8 mouse cellular contexts compared by ENCODE assay signal in genomic region chr14:33246476-33246875, GRCm38 (mm10). TPM values are rescaled to one million over a fixed set of nuclear protein-coding genes. Genes with fewer than 3 reads are reported as not detected.
DNase-seq lines count a peak whose midpoint lies in the region; ATAC-seq and TF ChIP-seq lines count a peak whose summit lies in the region.
"Had no signal": no experiment of that assay in that cellular context is flagged by ENCODE, and none has a peak within 500 bp of the region (broad histone marks: within the 10 kb centered on the region; RNA-seq: fewer than 3 reads in every experiment).

No protein-coding gene starts in this region.

- peaks cover 28% of the 10 kb centered on the region for H3K27me3 ChIP-seq in midbrain, embryonic 10.5 days (ENCODE audit: low read depth, poor library complexity, severe bottlenecking)
- peaks cover 7% of the 10 kb centered on the region for H3K27me3 ChIP-seq in midbrain, embryonic 13.5 days
- H3K27me3 ChIP-seq in small intestine, adult 2 months (ENCODE audit: control insufficient read depth, insufficient read depth, low read length), result no peaks in the 10 kb centered on the region

- 20% methylated on average over 8 of the region's 8 CpGs for WGBS in midbrain, embryonic 10.5 days
- 27% methylated on average over 8 of the region's 8 CpGs for WGBS in midbrain, embryonic 13.5 days
- 58% methylated on average over 8 of the region's 8 CpGs for WGBS in small intestine, adult 2 months

- no peak for TF ChIP-seq POLR2A in small intestine, adult 2 months (IDR thresholded peaks at IDR 0.05; ENCODE audit: low read depth, low read length)

- intact Hi-C loops in left cerebral cortex, postnatal 14 days (cut with DNase I), result no loop called here

- peak; percentile 32; the same call in 1 of the 2 replicates for TF ChIP-seq CTCF in small intestine, adult 2 months (IDR thresholded peaks at IDR 0.05; ENCODE audit: extremely low read depth, insufficient read length, insufficient replicate concordance, low read depth, low read length)

- H3K4me3 ChIP-seq in midbrain, embryonic 10.5 days, result no peak overlapping the region
- H3K4me3 ChIP-seq in midbrain, embryonic 13.5 days (replicated peaks), result no peak overlapping the region
- no peak overlapping the region for H3K4me3 ChIP-seq in ES-E14 (ENCODE audit: insufficient read depth in 1 of 2, low read depth in 1 of 2, low read length in 2 of 2, poor library complexity in 1 of 2, severe bottlenecking in 1 of 2)
- no peak overlapping the region for H3K4me3 ChIP-seq in small intestine, adult 2 months (ENCODE audit: low read depth, low read length)
- H3K4me3 ChIP-seq: embryonic facial prominence, embryonic 15.5 days had no signal

- H3K27ac ChIP-seq in midbrain, embryonic 10.5 days (replicated peaks), result no peak overlapping the region
- H3K27ac ChIP-seq in midbrain, embryonic 13.5 days, result no peak overlapping the region
- H3K27ac ChIP-seq in ES-E14 (ENCODE audit: insufficient read depth, low read depth, low read length, poor library complexity, severe bottlenecking), result no peak overlapping the region
- H3K27ac ChIP-seq in small intestine, adult 2 months (ENCODE audit: insufficient read depth, low read depth, low read length), result no peak overlapping the region
- H3K27ac ChIP-seq: embryonic facial prominence, embryonic 15.5 days had no signal

- ATAC-seq in midbrain, embryonic 13.5 days, result no peak

- no peak overlapping the region for H3K9ac ChIP-seq in midbrain, embryonic 13.5 days (replicated peaks)
- no peak overlapping the region for H3K9ac ChIP-seq in ES-E14 (ENCODE audit: insufficient read depth, low read depth, low read length, poor library complexity, severe bottlenecking)
- H3K9ac ChIP-seq: embryonic facial prominence, embryonic 15.5 days had no signal

- no peak overlapping the region for H3K4me2 ChIP-seq in midbrain, embryonic 13.5 days (replicated peaks)
- H3K4me2 ChIP-seq: embryonic facial prominence, embryonic 15.5 days had no signal

- peak; percentile 37 for DNase-seq in midbrain, embryonic 10.5 days (ENCODE audit: low spot score)
- DNase-seq in ES-E14 (ENCODE audit: low read depth, low spot score), result peak; percentile 47
- peak; percentile 33 to 53 for DNase-seq in adrenal gland, postnatal 36 days
- peak; percentile 61 for DNase-seq in gastrocnemius, adult 18-20 months (ENCODE audit: low spot score)
- peak; percentile 46 to 59 for DNase-seq in left cerebral cortex, postnatal 14 days (ENCODE audit: low spot score in 2 of 2)

- H3K36me3 ChIP-seq in midbrain, embryonic 10.5 days, result no peaks in the 10 kb centered on the region
- H3K36me3 ChIP-seq in midbrain, embryonic 13.5 days, result no peaks in the 10 kb centered on the region
- no peaks in the 10 kb centered on the region for H3K36me3 ChIP-seq in ES-E14 (ENCODE audit: control insufficient read depth, insufficient read depth, low read length, poor library complexity, severe bottlenecking)
- H3K36me3 ChIP-seq in small intestine, adult 2 months (ENCODE audit: control insufficient read depth, insufficient read depth, low read length), result no peaks in the 10 kb centered on the region
- H3K36me3 ChIP-seq: embryonic facial prominence, embryonic 15.5 days had no signal

- in situ Hi-C loops in ES-E14 (cut with MboI; ENCODE audit: low sequenced_read_pairs in 2 of 2, unreplicated experiment in 2 of 2), result no loop called here

- H3K9me3 ChIP-seq in midbrain, embryonic 10.5 days (replicated peaks), result no peaks in the 10 kb centered on the region
- H3K9me3 ChIP-seq in midbrain, embryonic 13.5 days, result no peaks in the 10 kb centered on the region
- H3K9me3 ChIP-seq in ES-E14 (ENCODE audit: control insufficient read depth, insufficient read depth, low read depth, low read length), result no peaks in the 10 kb centered on the region
- H3K9me3 ChIP-seq: embryonic facial prominence, embryonic 15.5 days had no signal

- H3K4me1 ChIP-seq in midbrain, embryonic 10.5 days, result peaks cover 30% of the 10 kb centered on the region
- H3K4me1 ChIP-seq in midbrain, embryonic 13.5 days (replicated peaks), result peaks cover 16% of the 10 kb centered on the region
- H3K4me1 ChIP-seq in ES-E14 (ENCODE audit: control insufficient read depth in 2 of 2, insufficient read depth in 2 of 2, low read length in 2 of 2, poor library complexity in 1 of 2), result peaks cover 0 to 12% of the 10 kb centered on the region in 2 experiments; a peak in 1 of 4 replicates
- peaks cover 10% of the 10 kb centered on the region for H3K4me1 ChIP-seq in small intestine, adult 2 months (ENCODE audit: control insufficient read depth, insufficient read depth, insufficient read length, low read length)

TF ChIP-seq in ES-E14, 5 proteins besides CTCF, POLR2A, EP300 and RAD21:
- TF ChIP-seq ZC3H11A (IDR thresholded peaks at IDR 0.05; ENCODE audit: borderline replicate concordance, low read depth, low read length), result no peak
- no peak for TF ChIP-seq HCFC1 (IDR thresholded peaks at IDR 0.05; ENCODE audit: borderline replicate concordance, insufficient read depth, low read length)
- no peak for TF ChIP-seq ZNF384 (IDR thresholded peaks at IDR 0.05; ENCODE audit: low read depth, low read length)
- no peak for TF ChIP-seq CHD2 (IDR thresholded peaks at IDR 0.05; ENCODE audit: low read depth, low read length)
- no peak for TF ChIP-seq MAFK (IDR thresholded peaks at IDR 0.05; ENCODE audit: insufficient read depth, low read depth, low read length)

RNA-seq across cellular contexts. Expression of gene Arhgap22, which starts 32.6 kb away (rescaled TPM):
- polyA plus RNA-seq in midbrain, embryonic 10.5 days (2016; fragmentation: Nextera tagmentation; extraction: Ambion mirVana), result 2.0 and 2.1 TPM in 2 replicates
- polyA plus RNA-seq in midbrain, embryonic 13.5 days (2015; fragmentation: Nextera tagmentation; extraction: Ambion mirVana), result 0.44 and 0.48 TPM in 2 replicates
- 5.7 and 11.4 TPM in 2 replicates for total RNA-seq in ES-E14 (2012; rRNA removed)
- total RNA-seq in adrenal gland, postnatal 36 days (2021), result 1 to 10 TPM; 3.6 to 5.3 TPM
- total RNA-seq in gastrocnemius, adult 18-20 months (2021), result 1 to 10 TPM in 1 of 2 experiments, under 1 TPM in 1; 0.41 to 1.3 TPM
- 10 to 100 TPM in 1 of 2 experiments, 1 to 10 TPM in 1; 8.8 to 11.4 TPM for total RNA-seq in left cerebral cortex, postnatal 14 days (2021)
- polyA plus RNA-seq in small intestine, adult 2 months (2012; rRNA removed), result 3.2 and 3.6 TPM in 2 replicates
